Comparison of ENCODE assay signal across 9 mouse cellular contexts in genomic region chr2:31845512-31845895, GRCm38 (mm10). TPM values are rescaled to one million over a fixed set of nuclear protein-coding genes. Genes with fewer than 3 reads are reported as not detected.
DNase-seq lines count a peak whose midpoint lies in the region; ATAC-seq and TF ChIP-seq lines count a peak whose summit lies in the region.
"Had no signal": no experiment of that assay in that cellular context is flagged by ENCODE, and none has a peak within 500 bp of the region (broad histone marks: within the 10 kb centered on the region; RNA-seq: fewer than 3 reads in every experiment).

No protein-coding gene starts in this region.

- H3K27me3 ChIP-seq in cerebellum, adult 2 months (ENCODE audit: control insufficient read depth, insufficient read depth, low read length): no peaks in the 10 kb centered on the region; the same call in 1 of the 2 replicates
- no peaks in the 10 kb centered on the region for H3K27me3 ChIP-seq in testis, adult 2 months (ENCODE audit: control insufficient read depth, insufficient read depth, low read length)
- H3K27me3 ChIP-seq in liver, embryonic 14.5 days (ENCODE audit: control insufficient read depth, insufficient read depth, low read length): peaks cover 39% of the 10 kb centered on the region

- no peak for ATAC-seq in liver, embryonic 14.5 days (ENCODE audit: insufficient read depth)
- no peak for ATAC-seq in cerebellum, adult (ENCODE audit: insufficient number of reproducible peaks, low FRiP score, low TSS enrichment)

- 2% methylated on average over 26 of the region's 26 CpGs for WGBS in cerebellum, adult 2 months
- 2% methylated on average over 26 of the region's 26 CpGs for WGBS in liver, embryonic 14.5 days (ENCODE audit: insufficient replicate concordance)

- no peaks in the 10 kb centered on the region for H3K9me3 ChIP-seq in liver, embryonic 14.5 days (ENCODE audit: control insufficient read depth, low read length)

- no peak overlapping the region for H3K27ac ChIP-seq in cerebellum, adult 2 months (ENCODE audit: insufficient read depth, low read length)
- no peak overlapping the region for H3K27ac ChIP-seq in testis, adult 2 months (ENCODE audit: control insufficient read depth, insufficient read depth, low read depth, low read length)
- no peak overlapping the region for H3K27ac ChIP-seq in liver, embryonic 14.5 days

- no peak for TF ChIP-seq POLR2A in cerebellum, adult 2 months (IDR thresholded peaks at IDR 0.05; ENCODE audit: borderline replicate concordance, insufficient read depth, low read length)
- TF ChIP-seq POLR2A in testis, adult 2 months (IDR thresholded peaks at IDR 0.05; ENCODE audit: control insufficient read depth, low read depth, low read length): no peak

- H3K36me3 ChIP-seq in testis, adult 2 months (ENCODE audit: control insufficient read depth, insufficient read depth, low read length): no peaks in the 10 kb centered on the region
- no peaks in the 10 kb centered on the region for H3K36me3 ChIP-seq in liver, embryonic 14.5 days (replicated peaks; ENCODE audit: control insufficient read depth, insufficient read depth, low read depth)

- no peaks in the 10 kb centered on the region; the same call in 1 of the 2 replicates for H3K4me1 ChIP-seq in cerebellum, adult 2 months (ENCODE audit: control insufficient read depth, insufficient read depth, low read length)
- H3K4me1 ChIP-seq in testis, adult 2 months (ENCODE audit: control insufficient read depth, insufficient read depth, low read length): peaks cover 26% of the 10 kb centered on the region
- no peaks in the 10 kb centered on the region for H3K4me1 ChIP-seq in liver, embryonic 14.5 days (replicated peaks; ENCODE audit: control insufficient read depth in 2 of 2, insufficient read depth in 2 of 2, low read length in 1 of 2)

- DNase-seq in cerebellum, adult 2 months: peak in 1 of 2 experiments; percentile 17
- no peak for DNase-seq in cerebellum, adult 9-11 months
- no peak for DNase-seq in testis, postnatal 10 days (ENCODE audit: low spot score)
- no peak for DNase-seq in liver, embryonic 14.5 days (ENCODE audit: low read depth in 3 of 3, low spot score in 3 of 3)
- DNase-seq in thymus, postnatal 4 days: peak; percentile 37
- no peak for DNase-seq in layer of hippocampus, postnatal 36 days

- no peak for TF ChIP-seq CTCF in cerebellum, adult 2 months (IDR thresholded peaks at IDR 0.05; ENCODE audit: borderline replicate concordance, insufficient read depth, low read depth, low read length)
- no peak for TF ChIP-seq CTCF in testis, adult 2 months (IDR thresholded peaks at IDR 0.05; ENCODE audit: control insufficient read depth, insufficient read depth, insufficient replicate concordance, low read depth, low read length)
- TF ChIP-seq CTCF in liver, embryonic 14.5 days (IDR thresholded peaks at IDR 0.05; ENCODE audit: low read depth): no peak

- no peak for TF ChIP-seq EP300 in liver, embryonic 14.5 days (IDR thresholded peaks at IDR 0.05; ENCODE audit: low read depth)

- peak overlapping the region; percentile 46 for H3K4me2 ChIP-seq in liver, embryonic 14.5 days (ENCODE audit: low read depth)

- no peak overlapping the region for H3K9ac ChIP-seq in liver, embryonic 14.5 days (replicated peaks)

- peak overlapping the region; percentile 49 for H3K4me3 ChIP-seq in cerebellum, adult 2 months (replicated peaks; ENCODE audit: insufficient read depth, low read depth, low read length)
- H3K4me3 ChIP-seq in testis, adult 2 months (ENCODE audit: control insufficient read depth, low read depth, low read length): peak overlapping the region; percentile 65
- peak overlapping the region in 1 of 2 experiments; percentile 31; a peak in 2 of 4 replicates for H3K4me3 ChIP-seq in liver, embryonic 14.5 days (ENCODE audit: insufficient read depth in 1 of 2, low read depth in 2 of 2, low read length in 2 of 2)

RNA-seq across cellular contexts. Expression of gene Fibcd1, which starts 0.3 kb away (rescaled TPM):
- 1.3 and 1.5 TPM in 2 replicates for polyA plus RNA-seq in cerebellum, adult 2 months (2012; rRNA removed)
- 0.51 and 0.54 TPM in 2 replicates for polyA plus RNA-seq in testis, adult 2 months (2012; rRNA removed)
- polyA plus RNA-seq in liver, embryonic 14.5 days (2012; rRNA removed): 0.01 TPM in 2 replicates
- not detected in 2 replicates for polyA plus RNA-seq in liver, embryonic 14.5 days (2014; fragmentation: Nextera tagmentation; extraction: Ambion mirVana)
- total RNA-seq in layer of hippocampus, postnatal 36 days (2021): 100 to 1,000 TPM; 105 to 114 TPM
- total RNA-seq: hematopoietic stem cell, adult 5-6 weeks had no signal

RNA-seq across cellular contexts. Expression of gene Qrfp, which starts 35.1 kb away (rescaled TPM):
- not detected in 2 replicates for polyA plus RNA-seq in cerebellum, adult 2 months (2012; rRNA removed)
- polyA plus RNA-seq in testis, adult 2 months (2012; rRNA removed): 0.02 TPM in 1 of 2 replicates, not detected in the other
- 0.01 TPM in 1 of 2 replicates, not detected in the other for polyA plus RNA-seq in liver, embryonic 14.5 days (2012; rRNA removed)
- polyA plus RNA-seq in liver, embryonic 14.5 days (2014; fragmentation: Nextera tagmentation; extraction: Ambion mirVana): not detected in 2 replicates
- total RNA-seq in layer of hippocampus, postnatal 36 days (2021): not detected
- total RNA-seq: hematopoietic stem cell, adult 5-6 weeks had no signal

RNA-seq across cellular contexts. Expression of gene Lamc3, which starts 41.6 kb away (rescaled TPM):
- 3.8 and 4.0 TPM in 2 replicates for polyA plus RNA-seq in cerebellum, adult 2 months (2012; rRNA removed)
- polyA plus RNA-seq in testis, adult 2 months (2012; rRNA removed): 12.3 and 17.2 TPM in 2 replicates
- 0.02 and 0.03 TPM in 2 replicates for polyA plus RNA-seq in liver, embryonic 14.5 days (2012; rRNA removed)
- not detected in 2 replicates for polyA plus RNA-seq in liver, embryonic 14.5 days (2014; fragmentation: Nextera tagmentation; extraction: Ambion mirVana)
- total RNA-seq in layer of hippocampus, postnatal 36 days (2021): 1 to 10 TPM; 5.7 to 7.2 TPM
- total RNA-seq: hematopoietic stem cell, adult 5-6 weeks had no signal
